Comparison of ENCODE assay signal across 9 mouse cellular contexts in genomic region chr11:120822831-120823550, GRCm38 (mm10). TPM values are rescaled to one million over a fixed set of nuclear protein-coding genes. Genes with fewer than 3 reads are reported as not detected.
DNase-seq lines count a peak whose midpoint lies in the region; ATAC-seq and TF ChIP-seq lines count a peak whose summit lies in the region.
"Had no signal": no experiment of that assay in that cellular context is flagged by ENCODE, and none has a peak within 500 bp of the region (broad histone marks: within the 10 kb centered on the region; RNA-seq: fewer than 3 reads in every experiment).

No protein-coding gene starts in this region.

- peaks cover 35% of the 10 kb centered on the region for H3K4me1 ChIP-seq in hindbrain, embryonic 14.5 days (replicated peaks; ENCODE audit: control insufficient read depth, insufficient read depth, low read length)
- peaks cover 22% of the 10 kb centered on the region for H3K4me1 ChIP-seq in liver, postnatal 0 days (ENCODE audit: insufficient read depth)
- peaks cover 29% of the 10 kb centered on the region for H3K4me1 ChIP-seq in stomach, embryonic 14.5 days (ENCODE audit: control insufficient read depth, insufficient read depth, low read length)

- peak overlapping the region; percentile 98 for H3K27ac ChIP-seq in hindbrain, embryonic 14.5 days
- H3K27ac ChIP-seq in liver, postnatal 0 days (ENCODE audit: low read depth), result peak overlapping the region; percentile 72
- H3K27ac ChIP-seq in stomach, embryonic 14.5 days (ENCODE audit: low read length), result peak overlapping the region; percentile 98

- H3K4me2 ChIP-seq in hindbrain, embryonic 14.5 days (replicated peaks), result peak overlapping the region; percentile 95
- H3K4me2 ChIP-seq in liver, postnatal 0 days (ENCODE audit: low read depth, low read length), result peak overlapping the region; percentile 86
- H3K4me2 ChIP-seq in stomach, embryonic 14.5 days (replicated peaks; ENCODE audit: low read depth, low read length), result peak overlapping the region; percentile 97

- no peak for TF ChIP-seq CTCF in liver, postnatal 0 days (IDR thresholded peaks at IDR 0.05; ENCODE audit: low read depth)

- intact Hi-C loops in gastrocnemius, postnatal 36 days (cut with DNase I), result no loop called here

- ATAC-seq in cerebellum, adult (ENCODE audit: insufficient number of reproducible peaks, low FRiP score, low TSS enrichment), result no peak
- ATAC-seq in hindbrain, embryonic 14.5 days (ENCODE audit: low FRiP score), result no peak
- ATAC-seq in liver, postnatal 0 days, result no peak
- ATAC-seq in stomach, embryonic 14.5 days (ENCODE audit: insufficient number of reproducible peaks, insufficient read depth, low FRiP score, low read depth), result no peak

- H3K36me3 ChIP-seq in hindbrain, embryonic 14.5 days (replicated peaks; ENCODE audit: control insufficient read depth, insufficient read depth), result peaks cover 47% of the 10 kb centered on the region
- peaks cover 30% of the 10 kb centered on the region for H3K36me3 ChIP-seq in liver, postnatal 0 days (replicated peaks; ENCODE audit: insufficient read depth, low read length)
- H3K36me3 ChIP-seq in stomach, embryonic 14.5 days (ENCODE audit: control insufficient read depth, insufficient read depth, low read length), result peaks cover 47% of the 10 kb centered on the region

- peak overlapping the region; percentile 82 for H3K4me3 ChIP-seq in hindbrain, embryonic 14.5 days (replicated peaks; ENCODE audit: low read length)
- peak overlapping the region; percentile 68 for H3K4me3 ChIP-seq in liver, postnatal 0 days (ENCODE audit: low read depth, low read length)
- peak overlapping the region; percentile 94 for H3K4me3 ChIP-seq in stomach, embryonic 14.5 days (ENCODE audit: low read depth, low read length)

- H3K9me3 ChIP-seq in hindbrain, embryonic 14.5 days (ENCODE audit: control insufficient read depth, low read length), result no peaks in the 10 kb centered on the region
- no peaks in the 10 kb centered on the region for H3K9me3 ChIP-seq in liver, postnatal 0 days (ENCODE audit: low read length)
- H3K9me3 ChIP-seq in stomach, embryonic 14.5 days (ENCODE audit: control insufficient read depth, low read depth, low read length), result no peaks in the 10 kb centered on the region

- DNase-seq in cerebellum, adult 9-10 months, result peak; percentile 71
- DNase-seq in 416B (ENCODE audit: low read depth), result peak; percentile 40
- peak; percentile 26 for DNase-seq in embryo, embryonic 11 days
- DNase-seq in hindbrain, embryonic 14.5 days (ENCODE audit: low spot score), result no peak
- DNase-seq in liver, postnatal 0 days, result peak; percentile 45
- DNase-seq in gastrocnemius, postnatal 36 days, result no peak

- 1% methylated on average over 14 of the region's 14 CpGs for WGBS in hindbrain, embryonic 14.5 days
- WGBS in liver, postnatal 0 days (ENCODE audit: insufficient replicate concordance), result 0% methylated on average over 14 of the region's 14 CpGs
- WGBS in stomach, embryonic 14.5 days, result under 1% methylated on average over 14 of the region's 14 CpGs

- no peaks in the 10 kb centered on the region for H3K27me3 ChIP-seq in hindbrain, embryonic 14.5 days (ENCODE audit: control insufficient read depth, insufficient read depth, low read length)
- no peaks in the 10 kb centered on the region for H3K27me3 ChIP-seq in liver, postnatal 0 days (ENCODE audit: insufficient read depth, low read length)
- no peaks in the 10 kb centered on the region for H3K27me3 ChIP-seq in stomach, embryonic 14.5 days (ENCODE audit: control insufficient read depth, insufficient read depth, low read length)
- H3K27me3 ChIP-seq: Patski had no signal

- no peak for TF ChIP-seq EP300 in liver, postnatal 0 days (IDR thresholded peaks at IDR 0.05; ENCODE audit: low read depth)

- H3K9ac ChIP-seq in hindbrain, embryonic 14.5 days, result peak overlapping the region; percentile 93
- peak overlapping the region; percentile 69 for H3K9ac ChIP-seq in liver, postnatal 0 days (replicated peaks)
- H3K9ac ChIP-seq in stomach, embryonic 14.5 days (replicated peaks; ENCODE audit: low read depth, low read length), result peak overlapping the region; percentile 92

RNA-seq across cellular contexts. Expression of gene Fasn, which starts 1.4 kb away (rescaled TPM):
- polyA plus RNA-seq in hindbrain, embryonic 14.5 days (2014; fragmentation: Nextera tagmentation; extraction: Ambion mirVana), result 119 and 135 TPM in 2 replicates
- 3.8 and 3.9 TPM in 2 replicates for polyA plus RNA-seq in liver, postnatal 0 days (2015; fragmentation: Nextera tagmentation; extraction: Ambion mirVana)
- 69.0 and 70.9 TPM in 2 replicates for polyA plus RNA-seq in stomach, embryonic 14.5 days (2014; fragmentation: Nextera tagmentation; extraction: Ambion mirVana)
- total RNA-seq in gastrocnemius, postnatal 36 days (2021), result 10 to 100 TPM; 12.5 to 20.0 TPM

RNA-seq across cellular contexts. Expression of gene Dus1l, which starts 26.8 kb away (rescaled TPM):
- 43.8 and 43.9 TPM in 2 replicates for polyA plus RNA-seq in hindbrain, embryonic 14.5 days (2014; fragmentation: Nextera tagmentation; extraction: Ambion mirVana)
- polyA plus RNA-seq in liver, postnatal 0 days (2015; fragmentation: Nextera tagmentation; extraction: Ambion mirVana), result 43.8 and 46.8 TPM in 2 replicates
- 59.7 and 66.9 TPM in 2 replicates for polyA plus RNA-seq in stomach, embryonic 14.5 days (2014; fragmentation: Nextera tagmentation; extraction: Ambion mirVana)
- 10 to 100 TPM; 31.3 to 32.9 TPM for total RNA-seq in gastrocnemius, postnatal 36 days (2021)

RNA-seq across cellular contexts. Expression of gene Gps1, which starts 38.9 kb away (rescaled TPM):
- polyA plus RNA-seq in hindbrain, embryonic 14.5 days (2014; fragmentation: Nextera tagmentation; extraction: Ambion mirVana), result 288 and 307 TPM in 2 replicates
- 50.8 and 51.9 TPM in 2 replicates for polyA plus RNA-seq in liver, postnatal 0 days (2015; fragmentation: Nextera tagmentation; extraction: Ambion mirVana)
- polyA plus RNA-seq in stomach, embryonic 14.5 days (2014; fragmentation: Nextera tagmentation; extraction: Ambion mirVana), result 218 and 224 TPM in 2 replicates
- 10 to 100 TPM; 52.6 to 52.7 TPM for total RNA-seq in gastrocnemius, postnatal 36 days (2021)

RNA-seq across cellular contexts. Expression of gene Rfng, which starts 39.0 kb away (rescaled TPM):
- polyA plus RNA-seq in hindbrain, embryonic 14.5 days (2014; fragmentation: Nextera tagmentation; extraction: Ambion mirVana), result 86.1 and 87.0 TPM in 2 replicates
- polyA plus RNA-seq in liver, postnatal 0 days (2015; fragmentation: Nextera tagmentation; extraction: Ambion mirVana), result 6.2 and 6.3 TPM in 2 replicates
- polyA plus RNA-seq in stomach, embryonic 14.5 days (2014; fragmentation: Nextera tagmentation; extraction: Ambion mirVana), result 27.8 and 29.5 TPM in 2 replicates
- total RNA-seq in gastrocnemius, postnatal 36 days (2021), result 1 to 10 TPM; 9.9 to 10.0 TPM

Comparison
In these comparisons a context has a peak if more than half of its experiments do, and no peak if none do; other contexts are left out.
1. DNase-seq: peak in cerebellum, adult 9-10 months (single experiment), 416B (single experiment), embryo, embryonic 11 days (single experiment) and liver, postnatal 0 days (single experiment); none in hindbrain, embryonic 14.5 days (single experiment) and gastrocnemius, postnatal 36 days (0 of 2).
2. RNA of gene Fasn, which starts 1.4 kb away (polyA plus RNA-seq): 119 to 135 TPM in hindbrain, embryonic 14.5 days and 69.0 to 70.9 TPM in stomach, embryonic 14.5 days; 3.8 to 3.9 TPM in liver, postnatal 0 days; every median in the first group is over 10 times any median in the second.
3. Peak in every context shown above with its lines, with median percentiles within 50 percentile points of each other: H3K27ac ChIP-seq, H3K4me2 ChIP-seq, H3K4me3 ChIP-seq and H3K9ac ChIP-seq.